Mouse (Mus musculus): Measurements from ENCODE around the gene Ttc28. TPM values are rescaled to one million over a fixed set of nuclear protein-coding genes. Genes with fewer than 3 reads are reported as not detected.
A peak's percentile ranks its signal among the peaks of the same experiment; 100 is the strongest.

The Ttc28 gene
- polyA plus RNA-seq, 1 experiment = 6.7 TPM

- TF ChIP-seq GATA1 (IDR thresholded peaks at IDR 0.05; ENCODE audit: borderline replicate concordance, low read length) = no peak
- no peak for TF ChIP-seq FLI1 (IDR thresholded peaks at IDR 0.05; ENCODE audit: low read length)
Observed at GRCm38 (mm10) chr5:111114597-111114996, 235.0 kb downstream of the Ttc28 start.

GRCm38 (mm10) chr5:111115519-111116350, 236.1 kb downstream of the Ttc28 start:
- H3K36me3 ChIP-seq (replicated peaks; ENCODE audit: low read length) = peaks cover 7% of the 10 kb centered on the region
- 0 out of 2 replicates have a peak, but pooled peaks cover 3% of the 10 kb centered on the region for H3K9me3 ChIP-seq
- peaks cover 97% of the 10 kb centered on the region for H3K4me1 ChIP-seq
- TF ChIP-seq GATA1 (IDR thresholded peaks at IDR 0.05; ENCODE audit: borderline replicate concordance, low read length) (no peak), FLI1 (IDR thresholded peaks at IDR 0.05; ENCODE audit: low read length) (no peak)
- H3K27me3 ChIP-seq (replicated peaks) = peaks cover 3% of the 10 kb centered on the region
- peak overlapping the region; percentile 80 for H3K4me3 ChIP-seq (replicated peaks)

More at GRCm38 (mm10) chr5:111114597-111114996, 235.0 kb downstream of the Ttc28 start:
- Histone ChIP-seq H3K4me3 (replicated peaks) (no peak overlapping the region), H3K9me3 (0 out of 2 replicates have a peak, but pooled peaks cover 3% of the 10 kb centered on the region), H3K27me3 (replicated peaks) (peaks cover 3% of the 10 kb centered on the region), H3K36me3 (replicated peaks; ENCODE audit: low read length) (peaks cover 7% of the 10 kb centered on the region), H3K4me1 (peaks cover 94% of the 10 kb centered on the region)

GRCm38 (mm10) chr5:111119805-111120204, 240.2 kb downstream of the Ttc28 start:
- H3K36me3 ChIP-seq (replicated peaks; ENCODE audit: low read length) = peaks cover 3% of the 10 kb centered on the region
- 0 out of 2 replicates have a peak, but pooled peaks cover 3% of the 10 kb centered on the region for H3K9me3 ChIP-seq
- TF ChIP-seq FLI1 (IDR thresholded peaks at IDR 0.05; ENCODE audit: low read length) (no peak), GATA1 (IDR thresholded peaks at IDR 0.05; ENCODE audit: borderline replicate concordance, low read length) (no peak)
- peaks cover 7% of the 10 kb centered on the region for H3K27me3 ChIP-seq (replicated peaks)
- H3K4me3 ChIP-seq (replicated peaks) = no peak overlapping the region
- H3K4me1 ChIP-seq = peaks cover 93% of the 10 kb centered on the region

GRCm38 (mm10) chr5:111120298-111120697, 240.7 kb downstream of the Ttc28 start:
- TF ChIP-seq GATA1 (IDR thresholded peaks at IDR 0.05; ENCODE audit: borderline replicate concordance, low read length) (no peak), FLI1 (IDR thresholded peaks at IDR 0.05; ENCODE audit: low read length) (no peak)
- H3K4me3 ChIP-seq (replicated peaks) = no peak overlapping the region

GRCm38 (mm10) chr5:111120705-111121420, 241.3 kb downstream of the Ttc28 start:
- H3K4me1 ChIP-seq = peaks cover 93% of the 10 kb centered on the region
- peaks cover 3% of the 10 kb centered on the region for H3K36me3 ChIP-seq (replicated peaks; ENCODE audit: low read length)
- H3K27me3 ChIP-seq (replicated peaks) = peaks cover 7% of the 10 kb centered on the region
- H3K9me3 ChIP-seq = 0 out of 2 replicates have a peak, but pooled peaks cover 3% of the 10 kb centered on the region
- TF ChIP-seq GATA1 (IDR thresholded peaks at IDR 0.05; ENCODE audit: borderline replicate concordance, low read length) = no peak
- TF ChIP-seq FLI1 (IDR thresholded peaks at IDR 0.05; ENCODE audit: low read length) = no peak
- H3K4me3 ChIP-seq (replicated peaks) = no peak overlapping the region

More at GRCm38 (mm10) chr5:111120298-111120697, 240.7 kb downstream of the Ttc28 start:
- peaks cover 7% of the 10 kb centered on the region for H3K27me3 ChIP-seq (replicated peaks)
- H3K4me1 ChIP-seq = peaks cover 93% of the 10 kb centered on the region
- 0 out of 2 replicates have a peak, but pooled peaks cover 3% of the 10 kb centered on the region for H3K9me3 ChIP-seq
- peaks cover 3% of the 10 kb centered on the region for H3K36me3 ChIP-seq (replicated peaks; ENCODE audit: low read length)

GRCm38 (mm10) chr5:111122332-111123049, 242.9 kb downstream of the Ttc28 start:
- no peak overlapping the region for H3K4me3 ChIP-seq (replicated peaks)
- peaks cover 6% of the 10 kb centered on the region for H3K36me3 ChIP-seq (replicated peaks; ENCODE audit: low read length)
- TF ChIP-seq FLI1 (IDR thresholded peaks at IDR 0.05; ENCODE audit: low read length) = no peak
- no peak for TF ChIP-seq GATA1 (IDR thresholded peaks at IDR 0.05; ENCODE audit: borderline replicate concordance, low read length)
- peaks cover 8% of the 10 kb centered on the region; the same call in 1 of the 2 replicates for H3K9me3 ChIP-seq
- peaks cover 7% of the 10 kb centered on the region for H3K27me3 ChIP-seq (replicated peaks)
- H3K4me1 ChIP-seq = peaks cover 88% of the 10 kb centered on the region

GRCm38 (mm10) chr5:111123050-111123746, 243.6 kb downstream of the Ttc28 start:
- H3K36me3 ChIP-seq (replicated peaks; ENCODE audit: low read length) = peaks cover 9% of the 10 kb centered on the region
- peaks cover 88% of the 10 kb centered on the region for H3K4me1 ChIP-seq
- TF ChIP-seq FLI1 (IDR thresholded peaks at IDR 0.05; ENCODE audit: low read length) (no peak), GATA1 (IDR thresholded peaks at IDR 0.05; ENCODE audit: borderline replicate concordance, low read length) (no peak)
- H3K27me3 ChIP-seq (replicated peaks) = peaks cover 7% of the 10 kb centered on the region
- H3K4me3 ChIP-seq (replicated peaks) = no peak overlapping the region
- peaks cover 8% of the 10 kb centered on the region; the same call in 1 of the 2 replicates for H3K9me3 ChIP-seq

GRCm38 (mm10) chr5:111124620-111125200, 245.1 kb downstream of the Ttc28 start:
- peaks cover 87% of the 10 kb centered on the region for H3K4me1 ChIP-seq
- H3K36me3 ChIP-seq (replicated peaks; ENCODE audit: low read length) = peaks cover 7% of the 10 kb centered on the region
- H3K27me3 ChIP-seq (replicated peaks) = peaks cover 4% of the 10 kb centered on the region
- TF ChIP-seq FLI1 (IDR thresholded peaks at IDR 0.05; ENCODE audit: low read length) (no peak), GATA1 (IDR thresholded peaks at IDR 0.05; ENCODE audit: borderline replicate concordance, low read length) (no peak)
- H3K9me3 ChIP-seq = peaks cover 5% of the 10 kb centered on the region; the same call in 1 of the 2 replicates
- H3K4me3 ChIP-seq (replicated peaks) = no peak overlapping the region
